Mouse (Mus musculus) CH12.LX (cell line): ENCODE data around the gene Il1f10. TPM values are rescaled to one million over a fixed set of nuclear protein-coding genes. Genes with fewer than 3 reads are reported as not detected.

Experiments
- DNase-seq: peaks from one replicate; pipeline ENCODE4 v3.0.0-alpha.2; 2013; ENCODE audit errors: extremely low read depth
- H3K27ac ChIP-seq: 2 replicates; pipeline ENCODE4 v1.5.1; 2012; ENCODE audit warnings: low read depth, mild to moderate bottlenecking, control low read depth, moderate library complexity; ENCODE audit not compliant: insufficient read depth
- H3K27me3 ChIP-seq: replicated peaks from 2 replicates; pipeline ENCODE3; 2012; ENCODE audit warnings: inconsistent platforms
- H3K36me3 ChIP-seq, 2 experiments: replicated peaks in 1 of 2; 2 replicates each; pipeline versions ENCODE3 to v1.6.1; 2012; ENCODE audit warnings: inconsistent platforms in 1 of 2, low read length in 1 of 2, mild to moderate bottlenecking in 1 of 2, mixed read lengths in 1 of 2, moderate library complexity in 1 of 2; ENCODE audit not compliant: control insufficient read depth in 1 of 2, insufficient read depth in 1 of 2
- H3K4me1 ChIP-seq, 2 experiments: 2 replicates each; pipeline ENCODE4 v1.6.1; 2012; ENCODE audit warnings: inconsistent platforms in 1 of 2, moderate library complexity in 1 of 2; ENCODE audit not compliant: insufficient read depth in 2 of 2, control insufficient read depth in 1 of 2
- H3K4me2 ChIP-seq: 2 replicates; pipeline ENCODE4 v1.6.1; 2012; ENCODE audit warnings: low read depth, mild to moderate bottlenecking, control low read depth; ENCODE audit not compliant: poor library complexity, insufficient read depth, severe bottlenecking
- H3K4me3 ChIP-seq, 3 experiments: fragments of 150-350 bp in 1 of 3; sonication (generic) in 1 of 3; replicated peaks in 1 of 3; 2 replicates each; pipeline versions ENCODE3 to v1.5.1; 2011 to 2012; ENCODE audit warnings: low read depth in 2 of 3, low read length in 2 of 3, mild to moderate bottlenecking in 2 of 3, moderate library complexity in 2 of 3, control low read depth in 1 of 3, improper control_type of control experiment in 1 of 3, inconsistent platforms in 1 of 3, mixed read lengths in 1 of 3; ENCODE audit not compliant: poor library complexity in 1 of 3
- H3K79me2 ChIP-seq: replicated peaks from 2 replicates; pipeline ENCODE4 v1.6.1; 2012; ENCODE audit warnings: mild to moderate bottlenecking, moderate library complexity; ENCODE audit not compliant: control insufficient read depth, poor library complexity, insufficient read depth, severe bottlenecking; ENCODE audit errors: extremely low read depth
- H3K9ac ChIP-seq: 2 replicates; pipeline ENCODE4 v1.6.1; 2012; ENCODE audit warnings: low read depth, mild to moderate bottlenecking, control low read depth, moderate library complexity; ENCODE audit not compliant: insufficient read depth
- H3K9me3 ChIP-seq: replicated peaks from 2 replicates; pipeline ENCODE3; 2012; ENCODE audit warnings: low read length, inconsistent platforms, mixed read lengths
- CHD1 ChIP-seq: IDR thresholded peaks from 2 replicates; pipeline ENCODE4 v1.6.1; 2012; ENCODE audit warnings: low read depth, low read length, improper control_type of control experiment, inconsistent platforms
- CHD2 ChIP-seq: IDR thresholded peaks from 2 replicates; pipeline ENCODE4 v1.6.1; 2011; ENCODE audit warnings: low read length, improper control_type of control experiment
- CTCF ChIP-seq, 2 experiments: IDR thresholded peaks in 1 of 2; conservative IDR thresholded peaks in 1 of 2; 2 replicates each; pipeline ENCODE4 v1.5.1; 2011 to 2012; ENCODE audit warnings: low read depth in 2 of 2, low read length in 2 of 2, improper control_type of control experiment in 1 of 2, inconsistent platforms in 1 of 2, mild to moderate bottlenecking in 1 of 2, moderate library complexity in 1 of 2
- ELF1 ChIP-seq: IDR thresholded peaks from 2 replicates; pipeline ENCODE4 v1.6.1; 2014; ENCODE audit warnings: low read depth, mild to moderate bottlenecking, inconsistent platforms, low read length, improper control_type of control experiment
- EP300 ChIP-seq: IDR thresholded peaks from 2 replicates; pipeline ENCODE4 v1.6.1; 2011; ENCODE audit warnings: low read length, improper control_type of control experiment
- HCFC1 ChIP-seq: IDR thresholded peaks from 2 replicates; pipeline ENCODE4 v1.6.1; 2012; ENCODE audit warnings: low read depth, mild to moderate bottlenecking, inconsistent platforms, low read length, improper control_type of control experiment
- IRF4 ChIP-seq: IDR thresholded peaks from 2 replicates; pipeline ENCODE4 v1.6.1; 2014; ENCODE audit warnings: low read depth, mild to moderate bottlenecking, inconsistent platforms, low read length, improper control_type of control experiment
- JUN ChIP-seq: IDR thresholded peaks from 2 replicates; pipeline ENCODE4 v1.6.1; 2011; ENCODE audit warnings: low read depth, mild to moderate bottlenecking, low read length, improper control_type of control experiment, moderate library complexity; ENCODE audit not compliant: insufficient read depth
- JUND ChIP-seq: conservative IDR thresholded peaks from 2 replicates; pipeline ENCODE4 v1.6.1; 2011; ENCODE audit warnings: low read depth, low read length, improper control_type of control experiment
- MAFK ChIP-seq: IDR thresholded peaks from 2 replicates; pipeline ENCODE4 v1.6.1; 2011; ENCODE audit warnings: low read length, improper control_type of control experiment; ENCODE audit not compliant: insufficient replicate concordance
- MAX ChIP-seq: IDR thresholded peaks from 2 replicates; pipeline ENCODE4 v1.6.1; 2011; ENCODE audit warnings: low read length, improper control_type of control experiment
- MYC ChIP-seq: IDR thresholded peaks from 2 replicates; pipeline ENCODE4 v1.6.1; 2011; ENCODE audit warnings: low read depth, mild to moderate bottlenecking, improper control_type of control experiment, low read length
- NELFE ChIP-seq: IDR thresholded peaks from 2 replicates; pipeline ENCODE4 v1.6.1; 2011; ENCODE audit warnings: low read depth, low read length, improper control_type of control experiment
- POLR2AphosphoS2 ChIP-seq: IDR thresholded peaks from 2 replicates; pipeline ENCODE4 v1.6.1; 2011; ENCODE audit warnings: low read depth, low read length, improper control_type of control experiment
- UBTF ChIP-seq: IDR thresholded peaks from 2 replicates; pipeline ENCODE4 v1.6.1; 2012; ENCODE audit warnings: low read depth, mild to moderate bottlenecking, inconsistent platforms, low read length, improper control_type of control experiment, moderate library complexity
- USF2 ChIP-seq: conservative IDR thresholded peaks from 2 replicates; pipeline ENCODE4 v1.6.1; 2011; ENCODE audit warnings: low read depth, low read length, improper control_type of control experiment
- ZMIZ1 ChIP-seq: IDR thresholded peaks from 2 replicates; pipeline ENCODE4 v1.6.1; 2012; ENCODE audit warnings: low read depth, mild to moderate bottlenecking, inconsistent platforms, low read length, improper control_type of control experiment
- ZNF384 ChIP-seq: IDR thresholded peaks from 2 replicates; pipeline ENCODE4 v1.6.1; 2012; ENCODE audit warnings: low read depth, low read length, improper control_type of control experiment, inconsistent platforms
- dilution Hi-C: fragments of 300-500 bp; cut with MboI; formaldehyde crosslinking; loops from 2 replicates; pipeline ENCODE4 v1.14.3; 2020; ENCODE audit warnings: low sequenced_read_pairs; ENCODE audit not compliant: extremely low pct_unique_long_range_greater_than_20kb, extremely low pct_ligation_motif_present
- in situ Hi-C: fragments of 300-500 bp; cut with MboI; formaldehyde crosslinking; loops from 3 replicates; pipeline ENCODE4 v1.14.3; 2019; ENCODE audit warnings: low sequenced_read_pairs, low pct_ligation_motif_present, low pct_unique_long_range_greater_than_20kb, mixed read lengths
- polyA plus RNA-seq: library from polyadenylated mRNA; unstranded; fragments of >175 nt; gene quantifications from 2 replicates; pipeline ENCODE4 v1.2.1, GENCODE M21; 2012; ENCODE audit warnings: low read depth; ENCODE audit not compliant: insufficient read length
- total RNA-seq, 2 experiments: library from RNA; depleted of rRNA; stranded (reverse); fragments of 300-350 nt in 1 of 2; fragments of >200 nt in 1 of 2; gene quantifications; 2 replicates each; pipeline ENCODE4 v1.2.3; 2012 to 2014

The Il1f10 gene
- total and polyA plus RNA-seq, 3 experiments: not detected

DNA sequence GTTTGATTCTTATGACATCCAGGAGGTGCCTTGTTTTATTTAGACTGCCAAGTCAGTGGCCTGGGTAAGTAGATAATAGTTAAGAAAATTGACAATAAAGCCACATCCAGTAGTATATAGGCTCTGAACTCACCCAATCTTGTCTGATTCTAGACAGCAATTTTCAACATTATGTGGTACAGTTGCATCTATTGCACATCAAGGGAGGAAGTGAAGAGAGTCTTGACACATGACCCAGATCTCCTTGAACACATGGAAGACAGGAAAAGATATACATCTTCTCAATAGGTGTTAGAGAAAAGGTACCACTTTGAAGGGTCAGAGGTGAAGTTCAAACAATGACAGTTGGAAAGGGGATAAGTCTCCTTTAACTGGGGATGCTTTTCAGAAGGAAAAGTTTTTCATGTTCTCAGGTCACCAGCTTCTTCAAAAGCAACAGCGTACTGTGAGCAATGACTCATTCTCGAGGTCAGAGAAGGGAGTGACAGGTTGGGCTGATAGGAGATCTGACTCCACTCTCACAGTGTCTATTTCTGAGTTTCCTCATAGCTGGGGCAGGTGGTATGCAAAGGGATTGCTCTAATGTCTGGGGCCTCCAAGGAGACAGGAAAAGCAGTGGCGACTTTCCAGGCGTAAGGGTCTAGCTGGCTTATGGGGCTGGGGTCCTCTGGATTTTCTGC is 27.1 kb downstream of the Il1f10 start:
- H3K4me3 ChIP-seq: no peak overlapping the region
- in situ Hi-C loops (no loop called here), dilution Hi-C loops (no loop called here)
- H3K36me3 ChIP-seq: no peaks in the 10 kb centered on the region
- no peak overlapping the region for H3K27ac ChIP-seq
- TF ChIP-seq USF2 (no peak), IRF4 (no peak), ZNF384 (no peak), CTCF (conservative IDR thresholded peaks at IDR 0.05 in 1 of 2, IDR thresholded peaks at IDR 0.05 in 1 of 2; ENCODE audit: low read depth in 2 of 2, low read length in 2 of 2) (no peak), JUN (no peak), CHD2 (no peak), ZMIZ1 (no peak), ELF1 (no peak)
- no peak overlapping the region for H3K4me2 ChIP-seq
- H3K27me3 ChIP-seq: no peaks in the 10 kb centered on the region
- H3K4me1 ChIP-seq: peaks cover 0 to 28% of the 10 kb centered on the region in 2 experiments; a peak in 2 of 4 replicates
- no peaks in the 10 kb centered on the region for H3K79me2 ChIP-seq
- H3K9ac ChIP-seq: no peak overlapping the region
- DNase-seq: no peak
- H3K9me3 ChIP-seq: no peaks in the 10 kb centered on the region

DNA sequence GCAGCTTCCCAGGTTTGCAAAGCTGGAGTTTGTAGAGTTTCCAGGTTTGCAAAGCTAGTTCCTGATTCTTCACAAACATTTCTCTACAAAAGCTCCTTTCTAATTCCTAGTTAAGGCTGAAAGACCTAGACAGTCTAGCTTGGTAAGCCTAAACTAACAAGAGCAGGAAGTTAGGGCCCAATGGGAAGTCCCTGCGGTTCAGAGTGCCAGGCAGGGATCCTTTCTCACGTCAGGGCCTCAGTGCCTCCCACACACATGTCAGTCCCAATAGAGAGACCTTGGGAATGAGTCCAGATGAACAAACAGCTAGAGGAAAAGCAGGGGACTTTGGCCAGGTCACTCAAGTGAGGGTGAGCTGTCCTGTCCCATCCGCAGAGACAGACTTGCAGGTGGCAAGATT is 44.3 kb downstream of the Il1f10 start:
- H3K4me3 ChIP-seq: no peak overlapping the region
- no peak for DNase-seq
- TF ChIP-seq EP300: 0 out of 2 replicates have a peak, but pooled peaks have one; percentile 12
- no peak for TF ChIP-seq MYC
- H3K9ac ChIP-seq: no peak overlapping the region
- in situ Hi-C loops: no loop called here
- no peaks in the 10 kb centered on the region for H3K27me3 ChIP-seq
- H3K79me2 ChIP-seq: no peaks in the 10 kb centered on the region
- no peaks in the 10 kb centered on the region for H3K36me3 ChIP-seq
- dilution Hi-C loops: no loop called here
- H3K4me1 ChIP-seq: peaks cover 2 to 29% of the 10 kb centered on the region in 2 experiments; a peak in 2 of 4 replicates
- no peaks in the 10 kb centered on the region for H3K9me3 ChIP-seq
- no peak overlapping the region for H3K27ac ChIP-seq
- H3K4me2 ChIP-seq: no peak overlapping the region

DNA sequence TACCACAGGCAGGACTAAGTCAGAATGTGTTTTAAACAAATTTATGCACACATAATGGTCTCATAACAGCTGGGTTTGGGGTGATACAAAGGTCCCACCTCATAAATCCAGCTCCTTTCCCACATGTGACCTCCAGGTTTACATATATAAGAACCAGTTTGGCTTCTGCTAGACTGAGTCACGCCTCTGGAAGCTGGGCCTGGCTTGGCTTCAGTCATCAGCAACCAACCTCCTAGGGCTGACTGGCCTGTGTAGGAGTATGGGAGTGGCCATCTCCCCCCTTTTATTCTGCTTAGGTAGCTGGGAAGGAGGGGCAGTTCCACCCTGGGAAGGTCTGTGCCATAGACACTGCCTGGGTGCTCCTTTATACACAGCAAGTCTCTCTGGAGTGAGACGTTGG is 45.5 kb downstream of the Il1f10 start, which contains the start of gene Il1rn:
Il1rn (plus strand) TSS at position 309 of the 400 bp plus-strand sequence.
- dilution Hi-C loops (no loop called here), in situ Hi-C loops (no loop called here)
- Histone ChIP-seq H3K36me3 (no peaks in the 10 kb centered on the region), H3K27me3 (no peaks in the 10 kb centered on the region), H3K9me3 (no peaks in the 10 kb centered on the region), H3K79me2 (no peaks in the 10 kb centered on the region), H3K9ac (no peak within 1 kb of the TSS), H3K4me1 (peaks cover 5 to 31% of the 10 kb centered on the region in 2 experiments), H3K4me2 (no peak within 1 kb of the TSS), H3K4me3 (no peak within 1 kb of the TSS), H3K27ac (no peak within 1 kb of the TSS)
- TF ChIP-seq MAX: no peak
- no peak for TF ChIP-seq ZMIZ1
- TF ChIP-seq MYC: no peak
- no peak for TF ChIP-seq JUND
- TF ChIP-seq CHD1: no peak
- no peak for TF ChIP-seq UBTF
- no peak for TF ChIP-seq EP300
- TF ChIP-seq MAFK: no peak
- TF ChIP-seq NELFE: no peak
- TF ChIP-seq POLR2AphosphoS2: no peak
- no peak for TF ChIP-seq HCFC1
- TF ChIP-seq USF2: no peak
- no peak for DNase-seq
